Mouse (Mus musculus): Measurements from ENCODE around the gene Slc25a33.

- TF ChIP-seq POLR2A (IDR thresholded peaks at IDR 0.05; ENCODE audit: insufficient read length, low read depth) (no peak), POLR2AphosphoS2 (IDR thresholded peaks at IDR 0.05; ENCODE audit: insufficient read length, low read depth) (no peak), MAX (IDR thresholded peaks at IDR 0.05; ENCODE audit: low read depth) (no peak), SRF (IDR thresholded peaks at IDR 0.05; ENCODE audit: control insufficient read depth, insufficient read length, low read depth) (no peak), TCF12 (IDR thresholded peaks at IDR 0.05; ENCODE audit: insufficient read depth, poor library complexity, severe bottlenecking) (no peak), CEBPB (IDR thresholded peaks at IDR 0.05; ENCODE audit: insufficient read depth, poor library complexity, severe bottlenecking) (no peak), E2F4 (IDR thresholded peaks at IDR 0.05; ENCODE audit: insufficient read depth) (no peak), MYOG (IDR thresholded peaks at IDR 0.05; ENCODE audit: control insufficient read depth in 1 of 3, insufficient read depth in 1 of 3, insufficient read length in 2 of 3, low read depth in 2 of 3) (no peak), MYOD1 (IDR thresholded peaks at IDR 0.05; ENCODE audit: control insufficient read depth in 1 of 3, insufficient read length in 2 of 3, low read depth in 2 of 3) (no peak)
These were observed 1.7 kb downstream of the Slc25a33 start for GRCm38 (mm10) chr4:149772394-149772793.

Measured in myocyte (in vitro differentiated cells).